Mouse (Mus musculus) thymus, postnatal 14 days (tissue): ENCODE data around the gene Usp49.
A peak's percentile ranks its signal among the peaks of the same experiment; 100 is the strongest.
"Not testable (repeated sequence)": the region's sequence is repeated elsewhere in the genome, so short reads cannot be mapped to it uniquely, and the experiment has no call there.

Experiments used
- DNase-seq: peaks from one replicate; pipeline ENCODE4 v3.0.0; 2021

Gene Usp49

GRCm38 (mm10) chr17:47651953-47652352, 21.5 kb downstream of the Usp49 start:
- no peak for DNase-seq

- DNase-seq: not testable (repeated sequence)
Observed at GRCm38 (mm10) chr17:47654346-47654745, 23.9 kb downstream of the Usp49 start.

- DNase-seq: no peak
Observed at GRCm38 (mm10) chr17:47655697-47656096, 25.2 kb downstream of the Usp49 start.

GRCm38 (mm10) chr17:47657901-47658300, 27.4 kb downstream of the Usp49 start:
- DNase-seq: no peak

- no peak for DNase-seq
Observed at GRCm38 (mm10) chr17:47658741-47659243, 28.3 kb downstream of the Usp49 start.

- DNase-seq: no peak
Observed at GRCm38 (mm10) chr17:47663009-47663713, 32.7 kb downstream of the Usp49 start.

- DNase-seq: no peak
Observed at GRCm38 (mm10) chr17:47664474-47664873, 34.0 kb downstream of the Usp49 start.

- DNase-seq: no peak
Observed at GRCm38 (mm10) chr17:47669166-47669565, 38.7 kb downstream of the Usp49 start.

GRCm38 (mm10) chr17:47671988-47672310, 41.5 kb downstream of the Usp49 start:
- no peak for DNase-seq

GRCm38 (mm10) chr17:47672311-47673111, 42.0 kb downstream of the Usp49 start:
- DNase-seq: no peak

- DNase-seq: peak; percentile 52
Observed at GRCm38 (mm10) chr17:47676581-47676980, 46.1 kb downstream of the Usp49 start.

GRCm38 (mm10) chr17:47678238-47678637, 47.7 kb downstream of the Usp49 start:
- DNase-seq: no peak

- no peak for DNase-seq
Observed at GRCm38 (mm10) chr17:47678702-47679101, 48.2 kb downstream of the Usp49 start.

GRCm38 (mm10) chr17:47682836-47683235, 52.3 kb downstream of the Usp49 start:
- DNase-seq: no peak

GRCm38 (mm10) chr17:47687409-47688343, 57.2 kb downstream of the Usp49 start:
- peak; percentile 95 for DNase-seq

GRCm38 (mm10) chr17:47688344-47688607, 57.8 kb downstream of the Usp49 start, which contains the start of gene Tomm6:
Gene Tomm6, minus strand, starts transcription at chr17:47688386.
- no peak for DNase-seq

- DNase-seq: peak; percentile 65
Observed at GRCm38 (mm10) chr17:47688608-47689575, 58.4 kb downstream of the Usp49 start, which contains the start of gene Frs3. Gene Frs3, plus strand, starts transcription at chr17:47689030.

GRCm38 (mm10) chr17:47689894-47690293, 59.4 kb downstream of the Usp49 start:
- no peak for DNase-seq

GRCm38 (mm10) chr17:47691650-47692049, 61.2 kb downstream of the Usp49 start:
- DNase-seq: no peak

GRCm38 (mm10) chr17:47693671-47694441, 63.4 kb downstream of the Usp49 start:
- DNase-seq: no peak

- DNase-seq: no peak
Observed at GRCm38 (mm10) chr17:47694442-47694502, 63.8 kb downstream of the Usp49 start, which contains the start of gene Gm21981. Gene Gm21981, minus strand, starts transcription at chr17:47694455.
